In genomic region chr11:101663229-101664027, GRCm38 (mm10) we compare ENCODE assay signal across 27 mouse cellular contexts. TPM values are rescaled to one million over a fixed set of nuclear protein-coding genes. Genes with fewer than 3 reads are reported as not detected.
DNase-seq lines count a peak whose midpoint lies in the region; ATAC-seq and TF ChIP-seq lines count a peak whose summit lies in the region.
"Had no signal": no experiment of that assay in that cellular context is flagged by ENCODE, and none has a peak within 500 bp of the region (broad histone marks: within the 10 kb centered on the region; RNA-seq: fewer than 3 reads in every experiment).

No protein-coding gene starts in this region.

- no peak for TF ChIP-seq CTCF in heart, adult 2 months (IDR thresholded peaks at IDR 0.05)
- no peak for TF ChIP-seq CTCF in small intestine, adult 2 months (IDR thresholded peaks at IDR 0.05; ENCODE audit: extremely low read depth, insufficient read length, insufficient replicate concordance, low read depth, low read length)

- H3K9me3 ChIP-seq in heart, embryonic 15.5 days (replicated peaks): no peaks in the 10 kb centered on the region
- no peaks in the 10 kb centered on the region for H3K9me3 ChIP-seq in heart, embryonic 12.5 days (replicated peaks)
- H3K9me3 ChIP-seq in liver, embryonic 13.5 days (replicated peaks): no peaks in the 10 kb centered on the region
- no peaks in the 10 kb centered on the region for H3K9me3 ChIP-seq in liver, embryonic 11.5 days (ENCODE audit: control insufficient read depth, low read length)
- H3K9me3 ChIP-seq: embryonic facial prominence, embryonic 10.5 days; embryonic facial prominence, embryonic 15.5 days; forebrain, embryonic 13.5 days; hindbrain, embryonic 10.5 days; hindbrain, embryonic 15.5 days; limb, embryonic 13.5 days; midbrain, embryonic 13.5 days; neural tube, embryonic 13.5 days had no signal

- H3K27me3 ChIP-seq in heart, adult 2 months (ENCODE audit: control insufficient read depth, insufficient read depth, low read length): no peaks in the 10 kb centered on the region
- H3K27me3 ChIP-seq in heart, embryonic 15.5 days: no peaks in the 10 kb centered on the region
- H3K27me3 ChIP-seq in heart, embryonic 12.5 days (replicated peaks): no peaks in the 10 kb centered on the region
- no peaks in the 10 kb centered on the region for H3K27me3 ChIP-seq in liver, embryonic 13.5 days
- no peaks in the 10 kb centered on the region; the same call in 1 of the 2 replicates for H3K27me3 ChIP-seq in liver, embryonic 11.5 days (replicated peaks; ENCODE audit: control insufficient read depth, insufficient read depth, low read length)
- H3K27me3 ChIP-seq in small intestine, adult 2 months (ENCODE audit: control insufficient read depth, insufficient read depth, low read length): no peaks in the 10 kb centered on the region
- H3K27me3 ChIP-seq: embryonic facial prominence, embryonic 15.5 days; hindbrain, embryonic 15.5 days had no signal

- TF ChIP-seq POLR2A in heart, adult 2 months (IDR thresholded peaks at IDR 0.05; ENCODE audit: insufficient read depth, low read depth, low read length): no peak
- no peak for TF ChIP-seq POLR2A in small intestine, adult 2 months (IDR thresholded peaks at IDR 0.05; ENCODE audit: low read depth, low read length)

- 0 out of 2 replicates have a peak, but pooled peaks have one; percentile 15 for TF ChIP-seq EP300 in heart, adult 2 months (IDR thresholded peaks at IDR 0.05; ENCODE audit: insufficient read depth, low read depth, low read length)

- no peak overlapping the region for H3K4me2 ChIP-seq in heart, embryonic 15.5 days
- H3K4me2 ChIP-seq in heart, embryonic 12.5 days: no peak overlapping the region
- no peak overlapping the region for H3K4me2 ChIP-seq in liver, embryonic 13.5 days
- H3K4me2 ChIP-seq in liver, embryonic 11.5 days: no peak overlapping the region
- H3K4me2 ChIP-seq: embryonic facial prominence, embryonic 15.5 days; forebrain, embryonic 13.5 days; hindbrain, embryonic 15.5 days; limb, embryonic 13.5 days; midbrain, embryonic 13.5 days; neural tube, embryonic 13.5 days had no signal

- peak overlapping the region; percentile 9; the same call in 1 of the 2 replicates for H3K27ac ChIP-seq in heart, adult 2 months
- peak overlapping the region; percentile 34; the same call in 1 of the 2 replicates for H3K27ac ChIP-seq in heart, embryonic 15.5 days
- no peak overlapping the region for H3K27ac ChIP-seq in heart, embryonic 12.5 days (ENCODE audit: poor library complexity, severe bottlenecking)
- H3K27ac ChIP-seq in liver, embryonic 13.5 days: 0 out of 2 replicates have a peak overlapping the region, but pooled peaks have one; percentile 18
- no peak overlapping the region for H3K27ac ChIP-seq in liver, embryonic 11.5 days (ENCODE audit: low read depth, low read length)
- H3K27ac ChIP-seq in small intestine, adult 2 months (ENCODE audit: insufficient read depth, low read depth, low read length): peak overlapping the region; percentile 56
- H3K27ac ChIP-seq: embryonic facial prominence, embryonic 10.5 days; embryonic facial prominence, embryonic 15.5 days; forebrain, embryonic 13.5 days; hindbrain, embryonic 10.5 days; hindbrain, embryonic 15.5 days; layer of hippocampus, adult 2 months; limb, embryonic 13.5 days; macrophage; midbrain, embryonic 13.5 days; neural tube, embryonic 13.5 days had no signal

- no peaks in the 10 kb centered on the region for H3K79me2 ChIP-seq in heart, adult 2 months (replicated peaks; ENCODE audit: control insufficient read depth, insufficient read depth, low read length)

- DNase-seq in heart, adult 2 months: no peak
- no peak for DNase-seq in heart, postnatal 25 days (ENCODE audit: low spot score)
- no peak for DNase-seq in liver, embryonic 13.5 days
- DNase-seq in liver, embryonic 11.5 days (ENCODE audit: low spot score): no peak
- no peak for DNase-seq in left cerebral cortex, adult 18-20 months (ENCODE audit: low spot score in 2 of 2)
- DNase-seq: adrenal gland, adult 2 months; adrenal gland, postnatal 36 days; cerebellum, adult 18-20 months; cerebellum, postnatal 25 days; gastrocnemius, postnatal 25 days; kidney, adult 18-20 months; thymus, postnatal 4 days had no signal

- no peak for ATAC-seq in heart, embryonic 15.5 days (replicated peaks; ENCODE audit: insufficient number of reproducible peaks, insufficient read depth, low FRiP score, low read depth)
- no peak for ATAC-seq in heart, embryonic 12.5 days (ENCODE audit: insufficient number of reproducible peaks, low FRiP score)
- no peak for ATAC-seq in liver, embryonic 13.5 days (ENCODE audit: low read depth)
- ATAC-seq in liver, embryonic 11.5 days (replicated peaks; ENCODE audit: low FRiP score): no peak
- ATAC-seq: activated CD4-positive, CD25-positive, alpha-beta regulatory T cell, adult 4 months; CD4-positive, CD25-positive, alpha-beta regulatory T cell, adult 4 months; forebrain, embryonic 13.5 days; midbrain, embryonic 13.5 days had no signal

- 41% methylated on average over 11 of the region's 11 CpGs for whole genome bisulfite sequencing in heart, adult 2 months
- 35% methylated on average over 11 of the region's 11 CpGs for WGBS in heart, embryonic 15.5 days
- WGBS in heart, embryonic 12.5 days: 29% methylated on average over 11 of the region's 11 CpGs
- WGBS in liver, embryonic 13.5 days (ENCODE audit: insufficient replicate concordance): 50% methylated on average over 11 of the region's 11 CpGs
- 43% methylated on average over 11 of the region's 11 CpGs for WGBS in liver, embryonic 11.5 days
- 43% methylated on average over 11 of the region's 11 CpGs for WGBS in small intestine, adult 2 months

- intact Hi-C loops in heart, adult 2 months (cut with DNase I): loop anchor here (5.0 kb wide), 1 partner anchor 34 kb away; no protein-coding TSS in a partner anchor
- intact Hi-C loops in heart, postnatal 25 days (cut with DNase I): loop anchor here (5.0 kb wide), 1 partner anchor 34 kb away; no protein-coding TSS in a partner anchor

- no peak overlapping the region for H3K9ac ChIP-seq in heart, adult 2 months (ENCODE audit: low read depth, low read length)
- H3K9ac ChIP-seq in heart, embryonic 15.5 days: no peak overlapping the region
- H3K9ac ChIP-seq in heart, embryonic 12.5 days: no peak overlapping the region
- no peak overlapping the region for H3K9ac ChIP-seq in liver, embryonic 13.5 days
- H3K9ac ChIP-seq in liver, embryonic 11.5 days (ENCODE audit: low read depth, low read length): no peak overlapping the region
- H3K9ac ChIP-seq: embryonic facial prominence, embryonic 15.5 days; forebrain, embryonic 13.5 days; hindbrain, embryonic 15.5 days; limb, embryonic 13.5 days; midbrain, embryonic 13.5 days; neural tube, embryonic 13.5 days had no signal

- peaks cover 7% of the 10 kb centered on the region for H3K4me1 ChIP-seq in heart, adult 2 months (ENCODE audit: control insufficient read depth, insufficient read depth, low read length)
- peaks cover 27% of the 10 kb centered on the region for H3K4me1 ChIP-seq in heart, embryonic 15.5 days (replicated peaks)
- peaks cover 27% of the 10 kb centered on the region for H3K4me1 ChIP-seq in heart, embryonic 12.5 days (replicated peaks)
- peaks cover 79% of the 10 kb centered on the region for H3K4me1 ChIP-seq in liver, embryonic 13.5 days (replicated peaks)
- peaks cover 43% of the 10 kb centered on the region for H3K4me1 ChIP-seq in liver, embryonic 11.5 days (replicated peaks; ENCODE audit: control insufficient read depth, insufficient read depth, low read length)
- peaks cover 14% of the 10 kb centered on the region for H3K4me1 ChIP-seq in small intestine, adult 2 months (ENCODE audit: control insufficient read depth, insufficient read depth, insufficient read length, low read length)
- H3K4me1 ChIP-seq: limb, embryonic 13.5 days had no signal

- H3K36me3 ChIP-seq in heart, adult 2 months (ENCODE audit: control insufficient read depth, insufficient read depth, low read length): no peaks in the 10 kb centered on the region
- H3K36me3 ChIP-seq in heart, embryonic 15.5 days: no peaks in the 10 kb centered on the region
- H3K36me3 ChIP-seq in heart, embryonic 12.5 days: no peaks in the 10 kb centered on the region
- H3K36me3 ChIP-seq in liver, embryonic 13.5 days: no peaks in the 10 kb centered on the region
- H3K36me3 ChIP-seq in liver, embryonic 11.5 days (ENCODE audit: control insufficient read depth, insufficient read depth, low read length): no peaks in the 10 kb centered on the region
- H3K36me3 ChIP-seq in small intestine, adult 2 months (ENCODE audit: control insufficient read depth, insufficient read depth, low read length): peaks cover 9% of the 10 kb centered on the region
- H3K36me3 ChIP-seq: embryonic facial prominence, embryonic 10.5 days; embryonic facial prominence, embryonic 15.5 days; hindbrain, embryonic 10.5 days; hindbrain, embryonic 15.5 days; limb, embryonic 13.5 days; midbrain, embryonic 13.5 days; neural tube, embryonic 13.5 days had no signal

- no peak overlapping the region for H3K4me3 ChIP-seq in heart, adult 2 months
- H3K4me3 ChIP-seq in heart, embryonic 15.5 days: no peak overlapping the region
- no peak overlapping the region for H3K4me3 ChIP-seq in heart, embryonic 12.5 days
- no peak overlapping the region for H3K4me3 ChIP-seq in liver, embryonic 13.5 days (replicated peaks)
- no peak overlapping the region for H3K4me3 ChIP-seq in liver, embryonic 11.5 days (ENCODE audit: low read depth, low read length)
- no peak overlapping the region for H3K4me3 ChIP-seq in small intestine, adult 2 months (ENCODE audit: low read depth, low read length)
- H3K4me3 ChIP-seq: embryonic facial prominence, embryonic 10.5 days; embryonic facial prominence, embryonic 15.5 days; forebrain, embryonic 13.5 days; hindbrain, embryonic 10.5 days; hindbrain, embryonic 15.5 days; layer of hippocampus, adult 2 months; limb, embryonic 13.5 days; midbrain, embryonic 13.5 days; neural tube, embryonic 13.5 days had no signal

RNA-seq across cellular contexts. Expression of gene Arl4d, which starts 1.9 kb away (rescaled TPM):
- 10 to 100 TPM; 18.9 to 23.5 TPM for total RNA-seq in heart, adult 2 months (2021)
- polyA plus RNA-seq in heart, adult 2 months (2012; rRNA removed): 23.4 and 27.8 TPM in 2 replicates
- 10 to 100 TPM; 21.6 to 31.0 TPM for total RNA-seq in heart, postnatal 25 days (2021)
- 6.1 and 7.2 TPM in 2 replicates for polyA plus RNA-seq in heart, embryonic 15.5 days (2015; fragmentation: Nextera tagmentation; extraction: Ambion mirVana)
- 10.0 and 10.3 TPM in 2 replicates for polyA plus RNA-seq in heart, embryonic 12.5 days (2016; fragmentation: Nextera tagmentation; extraction: Ambion mirVana)
- polyA plus RNA-seq in liver, embryonic 13.5 days (2015; fragmentation: Nextera tagmentation; extraction: Ambion mirVana): 1.1 TPM in 2 replicates
- 3.6 and 3.9 TPM in 2 replicates for polyA plus RNA-seq in liver, embryonic 11.5 days (2014; fragmentation: Nextera tagmentation; extraction: Ambion mirVana)
- polyA plus RNA-seq in small intestine, adult 2 months (2012; rRNA removed): 7.6 and 27.9 TPM in 2 replicates
- 10 to 100 TPM; 34.7 to 37.2 TPM for total RNA-seq in left cerebral cortex, adult 18-20 months (2021)
- polyA plus RNA-seq: CD4-positive, CD25-positive, alpha-beta regulatory T cell, adult 4 months had no signal

RNA-seq across cellular contexts. Expression of gene Rdm1, which starts 36.4 kb away (rescaled TPM):
- total RNA-seq in heart, adult 2 months (2021): 10 to 100 TPM; 45.6 to 49.5 TPM
- polyA plus RNA-seq in heart, adult 2 months (2012; rRNA removed): 42.3 and 49.8 TPM in 2 replicates
- total RNA-seq in heart, postnatal 25 days (2021): 10 to 100 TPM; 39.1 to 39.3 TPM
- 45.6 and 46.4 TPM in 2 replicates for polyA plus RNA-seq in heart, embryonic 15.5 days (2015; fragmentation: Nextera tagmentation; extraction: Ambion mirVana)
- polyA plus RNA-seq in heart, embryonic 12.5 days (2016; fragmentation: Nextera tagmentation; extraction: Ambion mirVana): 28.3 and 36.2 TPM in 2 replicates
- polyA plus RNA-seq in liver, embryonic 13.5 days (2015; fragmentation: Nextera tagmentation; extraction: Ambion mirVana): 8.3 and 8.6 TPM in 2 replicates
- polyA plus RNA-seq in liver, embryonic 11.5 days (2014; fragmentation: Nextera tagmentation; extraction: Ambion mirVana): 13.8 and 15.3 TPM in 2 replicates
- 6.3 and 12.4 TPM in 2 replicates for polyA plus RNA-seq in small intestine, adult 2 months (2012; rRNA removed)
- 10 to 100 TPM in 1 of 2 experiments, 1 to 10 TPM in 1; 9.0 to 11.0 TPM for total RNA-seq in left cerebral cortex, adult 18-20 months (2021)

Comparison
In these comparisons a context has a peak if more than half of its experiments do, and no peak if none do; other contexts are left out.
1. H3K27ac ChIP-seq: peak in heart, adult 2 months (single experiment), heart, embryonic 15.5 days (single experiment), liver, embryonic 13.5 days (single experiment) and small intestine, adult 2 months (single experiment); none in heart, embryonic 12.5 days (single experiment) and liver, embryonic 11.5 days (single experiment).